Mouse (Mus musculus) spleen, adult 2 months (tissue): ENCODE results near the gene Bphl.

Experiments used
- CTCF ChIP-seq: fragments of 200-500 bp; IDR thresholded peaks from 2 replicates; pipeline ENCODE4 v1.5.1; 2011; ENCODE audit warnings: mild to moderate bottlenecking, inconsistent platforms; ENCODE audit not compliant: insufficient read depth, insufficient read length, insufficient replicate concordance; ENCODE audit errors: extremely low read depth
- POLR2A ChIP-seq: fragments of 200-500 bp; IDR thresholded peaks from 2 replicates; pipeline ENCODE4 v1.6.1; 2011; ENCODE audit warnings: low read depth, low read length, inconsistent platforms

GRCm38 (mm10) chr13:34038901-34039341 lies 1.5 kb downstream of the Bphl start:
- TF ChIP-seq POLR2A (no peak), CTCF (no peak)
